In the genomic region with DNA sequence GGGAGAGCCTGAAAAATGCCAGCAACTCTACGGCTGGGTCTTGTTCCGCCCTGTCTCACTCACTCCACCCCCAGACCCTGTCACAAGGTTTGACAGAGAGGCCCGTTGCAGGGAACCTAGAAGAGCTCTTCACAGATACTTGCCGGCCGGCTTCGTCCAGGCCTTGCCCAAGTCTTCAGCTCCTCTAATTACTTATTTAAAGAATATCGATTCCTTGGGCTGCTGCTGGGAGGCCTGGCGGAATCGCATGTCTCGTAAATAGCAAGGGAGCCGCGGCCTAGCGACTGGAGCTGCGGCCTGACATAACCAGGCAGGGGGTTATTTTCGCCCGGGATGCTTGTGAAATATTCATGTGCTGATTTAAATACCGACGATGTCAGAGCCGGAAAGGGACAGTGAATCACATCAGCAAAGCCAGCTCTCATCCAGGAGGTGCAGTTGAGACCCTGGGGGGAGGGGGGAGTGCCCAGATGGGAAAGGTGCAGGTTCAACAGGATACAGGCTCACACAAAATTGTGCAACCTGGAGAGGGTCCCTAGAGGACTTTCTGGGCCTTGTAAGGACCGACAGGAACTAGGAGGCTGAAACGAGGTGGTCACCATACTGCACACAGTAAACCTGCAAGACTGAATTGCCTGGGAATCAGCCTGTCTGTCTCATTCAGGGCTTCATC, we compare ENCODE assay signal across 8 mouse cellular contexts. TPM values are rescaled to one million over a fixed set of nuclear protein-coding genes. Genes with fewer than 3 reads are reported as not detected.
DNase-seq lines count a peak whose midpoint lies in the region; ATAC-seq lines count a peak whose summit lies in the region.

No protein-coding gene starts in this region.

- ATAC-seq in kidney, embryonic 16.5 days (ENCODE audit: low FRiP score, low TSS enrichment): peak; percentile 55; the same call in 1 of the 2 replicates
- peak; percentile 73; the same call in 1 of the 2 replicates for ATAC-seq in forebrain, embryonic 11.5 days (replicated peaks; ENCODE audit: low FRiP score)
- ATAC-seq in neural tube, embryonic 15.5 days (ENCODE audit: low FRiP score): 0 out of 2 replicates have a peak, but pooled peaks have one; percentile 30

- H3K36me3 ChIP-seq in kidney, embryonic 16.5 days (ENCODE audit: insufficient read depth, low read length): no peaks in the 10 kb centered on the region
- H3K36me3 ChIP-seq in forebrain, embryonic 11.5 days (ENCODE audit: control insufficient read depth, insufficient read depth, low read length): no peaks in the 10 kb centered on the region
- no peaks in the 10 kb centered on the region for H3K36me3 ChIP-seq in neural tube, embryonic 15.5 days

- H3K27me3 ChIP-seq in kidney, embryonic 16.5 days (ENCODE audit: insufficient read depth, low read length): no peaks in the 10 kb centered on the region
- H3K27me3 ChIP-seq in forebrain, embryonic 11.5 days (ENCODE audit: control insufficient read depth, insufficient read depth, low read length): 0 out of 2 replicates have a peak, but pooled peaks cover 2% of the 10 kb centered on the region
- H3K27me3 ChIP-seq in neural tube, embryonic 15.5 days (replicated peaks): no peaks in the 10 kb centered on the region

- WGBS in kidney, embryonic 16.5 days: 12% methylated on average over 21 of the region's 21 CpGs
- 18% methylated on average over 21 of the region's 21 CpGs for WGBS in forebrain, embryonic 11.5 days
- 10% methylated on average over 21 of the region's 21 CpGs for WGBS in neural tube, embryonic 15.5 days

- no peak for DNase-seq in kidney, adult 18-20 months
- no peak for DNase-seq in forebrain, embryonic 11.5 days (ENCODE audit: low spot score)
- peak; percentile 22 to 33 for DNase-seq in lung, adult 18-20 months
- DNase-seq in left cerebral cortex, adult 9 months (ENCODE audit: low spot score in 2 of 2): no peak
- no peak for DNase-seq in adrenal gland, postnatal 36 days
- no peak for DNase-seq in right cerebral cortex, postnatal 14 days

- H3K4me1 ChIP-seq in kidney, embryonic 16.5 days (ENCODE audit: insufficient read depth, low read length): peaks cover 14% of the 10 kb centered on the region
- peaks cover 8% of the 10 kb centered on the region; the same call in 1 of the 2 replicates for H3K4me1 ChIP-seq in forebrain, embryonic 11.5 days (replicated peaks; ENCODE audit: control insufficient read depth, insufficient read depth, low read length)
- H3K4me1 ChIP-seq in neural tube, embryonic 15.5 days: peaks cover 23% of the 10 kb centered on the region

- H3K4me2 ChIP-seq in kidney, embryonic 16.5 days (replicated peaks; ENCODE audit: low read depth, low read length): peak overlapping the region; percentile 44
- peak overlapping the region; percentile 29; the same call in 1 of the 2 replicates for H3K4me2 ChIP-seq in forebrain, embryonic 11.5 days (ENCODE audit: low read depth, low read length, severe bottlenecking)
- peak overlapping the region; percentile 30; the same call in 1 of the 2 replicates for H3K4me2 ChIP-seq in neural tube, embryonic 15.5 days

- H3K9ac ChIP-seq in kidney, embryonic 16.5 days (replicated peaks; ENCODE audit: low read length): peak overlapping the region; percentile 52
- H3K9ac ChIP-seq in forebrain, embryonic 11.5 days (ENCODE audit: low read length): peak overlapping the region; percentile 55
- 0 out of 2 replicates have a peak overlapping the region, but pooled peaks have one; percentile 20 for H3K9ac ChIP-seq in neural tube, embryonic 15.5 days (replicated peaks)

- H3K4me3 ChIP-seq in kidney, embryonic 16.5 days (ENCODE audit: low read length): peak overlapping the region; percentile 14
- H3K4me3 ChIP-seq in forebrain, embryonic 11.5 days (ENCODE audit: low read depth, low read length): no peak overlapping the region
- no peak overlapping the region for H3K4me3 ChIP-seq in neural tube, embryonic 15.5 days (replicated peaks)

- H3K27ac ChIP-seq in kidney, embryonic 16.5 days (ENCODE audit: low read length): no peak overlapping the region
- no peak overlapping the region for H3K27ac ChIP-seq in forebrain, embryonic 11.5 days (ENCODE audit: low read depth, low read length)
- H3K27ac ChIP-seq in neural tube, embryonic 15.5 days (replicated peaks): peak overlapping the region; percentile 41; the same call in 1 of the 2 replicates

- H3K9me3 ChIP-seq in kidney, embryonic 16.5 days (ENCODE audit: low read length): no peaks in the 10 kb centered on the region
- H3K9me3 ChIP-seq in forebrain, embryonic 11.5 days (ENCODE audit: control insufficient read depth, low read length): no peaks in the 10 kb centered on the region
- no peaks in the 10 kb centered on the region for H3K9me3 ChIP-seq in neural tube, embryonic 15.5 days (replicated peaks)

RNA-seq across cellular contexts. Expression of gene Crb2, which starts 17.6 kb away (rescaled TPM):
- 4.5 and 4.6 TPM in 2 replicates for polyA plus RNA-seq in kidney, embryonic 16.5 days (2015; fragmentation: Nextera tagmentation; extraction: Ambion mirVana)
- 29.6 and 32.7 TPM in 2 replicates for polyA plus RNA-seq in forebrain, embryonic 11.5 days (2014; fragmentation: Nextera tagmentation; extraction: Ambion mirVana)
- polyA plus RNA-seq in neural tube, embryonic 15.5 days (2015; fragmentation: Nextera tagmentation; extraction: Ambion mirVana): 2.5 and 2.6 TPM in 2 replicates
- total RNA-seq in adrenal gland, postnatal 36 days (2021): under 1 TPM; 0.33 to 0.53 TPM

RNA-seq across cellular contexts. Expression of gene Strbp, which starts 54.8 kb away (rescaled TPM):
- polyA plus RNA-seq in kidney, embryonic 16.5 days (2015; fragmentation: Nextera tagmentation; extraction: Ambion mirVana): 38.7 and 39.0 TPM in 2 replicates
- 102 and 103 TPM in 2 replicates for polyA plus RNA-seq in forebrain, embryonic 11.5 days (2014; fragmentation: Nextera tagmentation; extraction: Ambion mirVana)
- 87.0 and 98.3 TPM in 2 replicates for polyA plus RNA-seq in neural tube, embryonic 15.5 days (2015; fragmentation: Nextera tagmentation; extraction: Ambion mirVana)
- 10 to 100 TPM; 48.2 to 68.0 TPM for total RNA-seq in adrenal gland, postnatal 36 days (2021)

Comparison
In these comparisons a context has a peak if more than half of its experiments do, and no peak if none do; other contexts are left out.
1. DNase-seq: peak in lung, adult 18-20 months (2 of 2); none in kidney, adult 18-20 months (single experiment), forebrain, embryonic 11.5 days (single experiment), left cerebral cortex, adult 9 months (0 of 2), adrenal gland, postnatal 36 days (0 of 2) and right cerebral cortex, postnatal 14 days (single experiment).
2. Peak in every context shown above with its lines, with median percentiles within 50 percentile points of each other: ATAC-seq, H3K4me2 ChIP-seq and H3K9ac ChIP-seq.